Mouse (Mus musculus) embryonic fibroblast, embryonic 13.5 days (primary cell): Measurements from ENCODE around the gene Nfix.

ENCODE experiments used
- CTCF ChIP-seq: IDR thresholded peaks from 2 replicates; pipeline ENCODE4 v1.5.1; 2011; ENCODE audit warnings: mild to moderate bottlenecking, control low read depth, low read length, moderate library complexity, borderline replicate concordance; ENCODE audit not compliant: insufficient read depth
- POLR2A ChIP-seq: IDR thresholded peaks from 2 replicates; pipeline ENCODE4 v1.6.1; 2011; ENCODE audit warnings: low read depth, mild to moderate bottlenecking, control low read depth, low read length, moderate library complexity

- TF ChIP-seq CTCF = no peak
- no peak for TF ChIP-seq POLR2A
Measured at GRCm38 (mm10) chr8:84714161-84714560, 86.0 kb downstream of the Nfix start.
